Comparison of ENCODE assay signal across 22 mouse cellular contexts in the genomic region with DNA sequence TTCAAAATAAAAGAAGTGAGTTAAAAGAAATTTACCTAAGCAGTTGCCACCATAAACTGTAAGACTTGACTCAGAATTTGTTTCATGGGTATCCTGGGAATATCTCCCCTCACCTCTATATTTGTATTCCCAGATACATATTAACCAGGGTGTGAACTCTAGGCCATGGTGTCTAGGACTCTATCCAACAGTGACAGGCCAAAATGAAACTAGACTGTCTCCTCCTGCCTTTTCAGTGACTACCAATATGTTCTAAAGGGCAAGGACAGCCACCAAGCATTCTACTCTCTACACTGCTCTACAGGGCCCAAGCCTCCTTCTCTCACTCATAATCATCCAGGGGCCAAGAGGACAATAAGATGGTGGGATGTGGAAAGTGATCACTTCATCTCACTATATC. TPM values are rescaled to one million over a fixed set of nuclear protein-coding genes. Genes with fewer than 3 reads are reported as not detected.
DNase-seq lines count a peak whose midpoint lies in the region; ATAC-seq and TF ChIP-seq lines count a peak whose summit lies in the region.
"Had no signal": no experiment of that assay in that cellular context is flagged by ENCODE, and none has a peak within 500 bp of the region (broad histone marks: within the 10 kb centered on the region; RNA-seq: fewer than 3 reads in every experiment).

No protein-coding gene starts in this region.

- TF ChIP-seq POLR2A in liver, adult 2 months (IDR thresholded peaks at IDR 0.05; ENCODE audit: extremely low read depth, insufficient read depth, low read length) = no peak
- no peak for TF ChIP-seq POLR2A in embryonic fibroblast, embryonic 13.5 days (IDR thresholded peaks at IDR 0.05; ENCODE audit: low read depth, low read length)

- no peaks in the 10 kb centered on the region for H3K27me3 ChIP-seq in liver, adult 2 months (ENCODE audit: control insufficient read depth, insufficient read depth, low read length)
- no peaks in the 10 kb centered on the region for H3K27me3 ChIP-seq in liver, embryonic 11.5 days (replicated peaks; ENCODE audit: control insufficient read depth, insufficient read depth, low read length)
- no peaks in the 10 kb centered on the region for H3K27me3 ChIP-seq in liver, postnatal 0 days (ENCODE audit: insufficient read depth, low read length)
- H3K27me3 ChIP-seq: embryonic facial prominence, embryonic 12.5 days; forebrain, embryonic 12.5 days had no signal

- peaks cover 47% of the 10 kb centered on the region for H3K36me3 ChIP-seq in liver, adult 2 months (ENCODE audit: control insufficient read depth, insufficient read depth, low read length)
- peaks cover 6% of the 10 kb centered on the region; the same call in 1 of the 2 replicates for H3K36me3 ChIP-seq in liver, embryonic 11.5 days (ENCODE audit: control insufficient read depth, insufficient read depth, low read length)
- H3K36me3 ChIP-seq in liver, postnatal 0 days (replicated peaks; ENCODE audit: insufficient read depth, low read length) = peaks cover 6% of the 10 kb centered on the region; the same call in 1 of the 2 replicates

- peak overlapping the region; percentile 40 for H3K27ac ChIP-seq in liver, adult 2 months (replicated peaks; ENCODE audit: insufficient read depth, low read depth, low read length)
- H3K27ac ChIP-seq in liver, embryonic 11.5 days (ENCODE audit: low read depth, low read length) = no peak overlapping the region
- 0 out of 2 replicates have a peak overlapping the region, but pooled peaks have one; percentile 5 for H3K27ac ChIP-seq in liver, postnatal 0 days (ENCODE audit: low read depth)
- H3K27ac ChIP-seq in embryonic fibroblast, embryonic 13.5 days (ENCODE audit: insufficient read depth, low read length) = peak overlapping the region; percentile 22
- no peak overlapping the region for H3K27ac ChIP-seq in gastrocnemius, adult 2 months
- H3K27ac ChIP-seq: embryonic facial prominence, embryonic 10.5 days; embryonic facial prominence, embryonic 12.5 days; forebrain, embryonic 10.5 days; forebrain, embryonic 12.5 days had no signal

- H3K4me3 ChIP-seq in liver, adult 2 months (ENCODE audit: insufficient read depth, low read depth, low read length) = no peak overlapping the region
- no peak overlapping the region for H3K4me3 ChIP-seq in liver, embryonic 11.5 days (ENCODE audit: low read depth, low read length)
- no peak overlapping the region for H3K4me3 ChIP-seq in liver, postnatal 0 days (ENCODE audit: low read depth, low read length)
- H3K4me3 ChIP-seq in embryonic fibroblast, embryonic 13.5 days (ENCODE audit: insufficient read depth, low read length) = no peak overlapping the region
- H3K4me3 ChIP-seq in gastrocnemius, adult 2 months = no peak overlapping the region
- H3K4me3 ChIP-seq: embryonic facial prominence, embryonic 10.5 days; embryonic facial prominence, embryonic 12.5 days; erythroblast, embryonic 14.5 days; forebrain, embryonic 10.5 days; forebrain, embryonic 12.5 days had no signal

- intact Hi-C loops in gastrocnemius, adult 2 months (cut with DNase I) = loop anchor here (5.0 kb wide), 2 partner anchors 64 to 79 kb away; no protein-coding TSS in a partner anchor

- H3K79me2 ChIP-seq in liver, adult 2 months (ENCODE audit: control insufficient read depth, insufficient read depth, low read length) = peaks cover 2% of the 10 kb centered on the region; the same call in 1 of the 2 replicates

- peaks cover 20% of the 10 kb centered on the region for H3K4me1 ChIP-seq in liver, adult 2 months (ENCODE audit: control insufficient read depth, insufficient read depth, low read length)
- H3K4me1 ChIP-seq in liver, embryonic 11.5 days (replicated peaks; ENCODE audit: control insufficient read depth, insufficient read depth, low read length) = no peaks in the 10 kb centered on the region
- H3K4me1 ChIP-seq in liver, postnatal 0 days (ENCODE audit: insufficient read depth) = peaks cover 15% of the 10 kb centered on the region
- peaks cover 31% of the 10 kb centered on the region for H3K4me1 ChIP-seq in embryonic fibroblast, embryonic 13.5 days (ENCODE audit: control insufficient read depth, insufficient read depth, low read length)
- H3K4me1 ChIP-seq: forebrain, embryonic 12.5 days had no signal

- TF ChIP-seq CTCF in liver, adult 2 months (IDR thresholded peaks at IDR 0.05; ENCODE audit: low read depth, low read length) = no peak
- no peak for TF ChIP-seq CTCF in liver, postnatal 0 days (IDR thresholded peaks at IDR 0.05; ENCODE audit: low read depth)
- no peak for TF ChIP-seq CTCF in embryonic fibroblast, embryonic 13.5 days (IDR thresholded peaks at IDR 0.05; ENCODE audit: borderline replicate concordance, insufficient read depth, low read length)
- TF ChIP-seq CTCF in gastrocnemius, adult 2 months (IDR thresholded peaks at IDR 0.05) = no peak

- no peak overlapping the region for H3K4me2 ChIP-seq in liver, embryonic 11.5 days
- H3K4me2 ChIP-seq in liver, postnatal 0 days (ENCODE audit: low read depth, low read length) = no peak overlapping the region
- H3K4me2 ChIP-seq: embryonic facial prominence, embryonic 12.5 days; forebrain, embryonic 12.5 days had no signal

- peak; percentile 93 for DNase-seq in liver, adult 2 months (ENCODE audit: extremely low read depth, low read depth, low spot score)
- DNase-seq in liver, embryonic 11.5 days (ENCODE audit: low spot score) = no peak
- no peak for DNase-seq in liver, postnatal 0 days
- no peak for DNase-seq in liver
- no peak for DNase-seq in gastrocnemius, adult 2 months
- DNase-seq: adrenal gland, adult 8-10 months; adrenal gland, postnatal 14 days; adrenal gland, postnatal 36 days; cerebellum, adult 11-12 months; cerebellum, adult 2 months; cerebellum, adult 9-10 months; cerebellum, postnatal 10 days; cerebellum, postnatal 25 days had no signal

- H3K9me3 ChIP-seq in liver, embryonic 11.5 days (ENCODE audit: control insufficient read depth, low read length) = no peaks in the 10 kb centered on the region
- no peaks in the 10 kb centered on the region for H3K9me3 ChIP-seq in liver, postnatal 0 days (ENCODE audit: low read length)
- H3K9me3 ChIP-seq: embryonic facial prominence, embryonic 10.5 days; embryonic facial prominence, embryonic 12.5 days; forebrain, embryonic 10.5 days; forebrain, embryonic 12.5 days had no signal

- no peak for TF ChIP-seq EP300 in liver, postnatal 0 days (IDR thresholded peaks at IDR 0.05; ENCODE audit: low read depth)

- no peak for ATAC-seq in liver, embryonic 11.5 days (replicated peaks; ENCODE audit: low FRiP score)
- ATAC-seq in liver, postnatal 0 days = peak; percentile 63
- ATAC-seq: forebrain, embryonic 14.5 days; forebrain, embryonic 16.5 days had no signal

- no peak overlapping the region for H3K9ac ChIP-seq in liver, adult 2 months (ENCODE audit: low read depth, low read length)
- H3K9ac ChIP-seq in liver, embryonic 11.5 days (ENCODE audit: low read depth, low read length) = no peak overlapping the region
- no peak overlapping the region for H3K9ac ChIP-seq in liver, postnatal 0 days (replicated peaks)
- H3K9ac ChIP-seq: embryonic facial prominence, embryonic 12.5 days; forebrain, embryonic 12.5 days had no signal

RNA-seq across cellular contexts. Expression of gene Agbl3, which starts 28.6 kb away (rescaled TPM):
- 8.4 and 8.6 TPM in 2 replicates for total RNA-seq in liver, adult 2 months (2014; rRNA removed)
- 2.2 and 2.3 TPM in 2 replicates for polyA plus RNA-seq in liver, adult 2 months (2012; rRNA removed)
- polyA plus RNA-seq in liver, embryonic 11.5 days (2014; fragmentation: Nextera tagmentation; extraction: Ambion mirVana) = 4.4 and 4.5 TPM in 2 replicates
- 5.3 and 6.1 TPM in 2 replicates for polyA plus RNA-seq in liver, postnatal 0 days (2015; fragmentation: Nextera tagmentation; extraction: Ambion mirVana)
- 5.0 and 6.8 TPM in 2 replicates for polyA plus RNA-seq in embryonic fibroblast, embryonic 13.5 days (2011; ENCODE audit: insufficient read length, low read depth, missing spikeins)
- 1 to 10 TPM; 1.5 to 2.2 TPM for total RNA-seq in gastrocnemius, adult 2 months (2021)
- total RNA-seq: MEL had no signal

Comparison
In these comparisons a context has a peak if more than half of its experiments do, and no peak if none do; other contexts are left out.
1. H3K27ac ChIP-seq: peak in liver, adult 2 months (single experiment), liver, postnatal 0 days (single experiment) and embryonic fibroblast, embryonic 13.5 days (single experiment); none in liver, embryonic 11.5 days (single experiment) and gastrocnemius, adult 2 months (single experiment).